Mouse (Mus musculus): ENCODE measurements around the gene Pip5k1b.

GRCm38 (mm10) chr19:24323841-24324613 is 231.6 kb downstream of the Pip5k1b start:
- TF ChIP-seq CTCF (IDR thresholded peaks at IDR 0.05; ENCODE audit: control insufficient read depth, insufficient read depth, insufficient read length), result no peak
- TF ChIP-seq USF1 (IDR thresholded peaks at IDR 0.05; ENCODE audit: low read depth), result no peak
- TF ChIP-seq FOSL1 (IDR thresholded peaks at IDR 0.05; ENCODE audit: insufficient read depth, low read length, poor library complexity, severe bottlenecking), result no peak
- no peak for TF ChIP-seq MYOD1 (IDR thresholded peaks at IDR 0.05; ENCODE audit: control insufficient read depth, insufficient read length, low read depth)
